Mouse (Mus musculus) bone marrow, adult 2 months (tissue): Measurements from ENCODE around the gene Slc2a13.

Experiments
- CTCF ChIP-seq: fragments of 200-500 bp; IDR thresholded peaks from 2 replicates; pipeline ENCODE4 v1.5.1; 2011; ENCODE audit warnings: low read length, control low read depth; ENCODE audit not compliant: control insufficient read depth, insufficient read depth
- POLR2A ChIP-seq: fragments of 200-500 bp; IDR thresholded peaks from 2 replicates; pipeline ENCODE4 v1.6.1; 2011; ENCODE audit warnings: low read depth, mild to moderate bottlenecking, control low read depth, low read length, borderline replicate concordance; ENCODE audit not compliant: control insufficient read depth

DNA sequence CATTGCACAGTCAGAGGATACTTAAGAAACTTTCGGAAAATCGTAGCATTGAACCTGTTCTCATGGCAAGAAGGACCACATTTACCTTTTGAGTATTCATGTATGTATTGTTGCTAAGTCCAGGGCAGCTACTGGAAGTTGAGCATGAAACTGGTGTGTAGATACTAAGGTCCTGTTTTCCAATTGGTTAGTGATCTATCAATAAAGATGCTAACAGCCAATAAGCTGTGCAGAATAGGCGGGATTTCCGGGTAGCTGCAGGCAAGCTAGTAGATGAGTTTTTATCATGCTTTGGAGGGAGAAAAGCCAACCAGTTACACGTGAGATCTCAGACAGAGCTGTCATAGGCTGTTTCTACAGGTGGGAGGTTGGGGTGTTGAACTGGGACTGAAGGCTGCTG is 24.2 kb upstream of the Slc2a13 start:
- no peak for TF ChIP-seq POLR2A
- no peak for TF ChIP-seq CTCF
